Mouse (Mus musculus) lung, postnatal 0 days (tissue): ENCODE results near the gene Fem1a. TPM values are rescaled to one million over a fixed set of nuclear protein-coding genes. Genes with fewer than 3 reads are reported as not detected.

Source experiments
- ATAC-seq: fragments of 200-750 bp; cut with Nextera tagmentation; 2 replicates; pipeline ENCODE4 v1.8.0; 2017; ENCODE audit warnings: moderate library complexity
- DNase-seq: peaks from one replicate; pipeline ENCODE4 v3.0.0-alpha.2; 2016; ENCODE audit warnings: low spot score
- H3K27ac ChIP-seq: fragments of 300-500 bp; sonication (generic); 2 replicates; pipeline ENCODE4 v1.5.1; 2014; ENCODE audit warnings: antibody characterized with exemption, mild to moderate bottlenecking, low read length, mixed read lengths
- H3K27me3 ChIP-seq: fragments of 300-500 bp; sonication (generic); replicated peaks from 2 replicates; pipeline ENCODE4 v1.6.1; 2014; ENCODE audit warnings: low read length, mixed read lengths; ENCODE audit not compliant: insufficient read depth
- H3K36me3 ChIP-seq: fragments of 300-500 bp; sonication (generic); 2 replicates; pipeline ENCODE4 v1.6.1; 2014; ENCODE audit warnings: low read length, mixed read lengths; ENCODE audit not compliant: insufficient read depth
- H3K4me1 ChIP-seq: fragments of 300-500 bp; sonication (generic); 2 replicates; pipeline ENCODE4 v1.6.1; 2014; ENCODE audit warnings: antibody characterized with exemption, low read depth, low read length, mixed read lengths; ENCODE audit not compliant: insufficient read depth
- H3K4me2 ChIP-seq: fragments of 300-500 bp; sonication (generic); replicated peaks from 2 replicates; pipeline ENCODE4 v1.6.1; 2014; ENCODE audit warnings: low read depth, mild to moderate bottlenecking, low read length, moderate library complexity, mixed read lengths
- H3K4me3 ChIP-seq: fragments of 300-500 bp; sonication (generic); 2 replicates; pipeline ENCODE4 v1.5.1; 2014; ENCODE audit warnings: low read depth, low read length
- H3K9ac ChIP-seq: fragments of 300-500 bp; sonication (generic); replicated peaks from 2 replicates; pipeline ENCODE4 v1.6.1; 2014; ENCODE audit warnings: low read depth, mild to moderate bottlenecking
- H3K9me3 ChIP-seq: fragments of 300-500 bp; sonication (generic); 2 replicates; pipeline ENCODE4 v1.6.1; 2016; ENCODE audit warnings: low read length, mixed read lengths
- CTCF ChIP-seq: IDR thresholded peaks from 2 replicates; pipeline ENCODE4 v1.5.1; 2016; ENCODE audit warnings: antibody characterized with exemption, mild to moderate bottlenecking
- EP300 ChIP-seq: IDR thresholded peaks from 2 replicates; pipeline ENCODE4 v1.6.1; 2016; ENCODE audit warnings: antibody characterized with exemption, mild to moderate bottlenecking, control low read depth
- WGBS: fragments of 180-500 bp; shearing (Covaris S2); extraction: QIAGEN DNeasy Blood & Tissue Kit; methylation state at CpG from one replicate; pipeline ENCODE4 v1.1.7; 2014; 5-methylcytosine and 5-hydroxymethylcytosine counted together
- polyA plus RNA-seq: library from polyadenylated mRNA; unstranded; fragments of >200 nt; fragmentation: Nextera tagmentation; extraction: Ambion mirVana; gene quantifications from 2 replicates; pipeline ENCODE4 v1.2.1, GENCODE M21; 2015

Fem1a gene
- polyA plus RNA-seq, 1 experiment from 2014 or later = 8.4 TPM

GRCm38 (mm10) chr17:56293291-56293690 is 36.7 kb downstream of the Fem1a start:
- DNase-seq (no peak), ATAC-seq (no peak)
- Histone ChIP-seq H3K36me3 (no peaks in the 10 kb centered on the region), H3K27me3 (no peaks in the 10 kb centered on the region), H3K9me3 (no peaks in the 10 kb centered on the region), H3K4me1 (peaks cover 4% of the 10 kb centered on the region; the same call in 1 of the 2 replicates), H3K4me2 (no peak overlapping the region), H3K4me3 (no peak overlapping the region), H3K9ac (no peak overlapping the region), H3K27ac (no peak overlapping the region)
- TF ChIP-seq CTCF (no peak), EP300 (no peak)
- 50% methylated on average over 1 of the region's 1 CpGs for WGBS

GRCm38 (mm10) chr17:56294241-56294640 is 37.6 kb downstream of the Fem1a start:
- Histone ChIP-seq H3K27me3 (no peaks in the 10 kb centered on the region), H3K27ac (no peak overlapping the region), H3K9ac (no peak overlapping the region), H3K9me3 (no peaks in the 10 kb centered on the region), H3K4me1 (peaks cover 3% of the 10 kb centered on the region; the same call in 1 of the 2 replicates), H3K36me3 (no peaks in the 10 kb centered on the region), H3K4me3 (no peak overlapping the region), H3K4me2 (no peak overlapping the region)
- TF ChIP-seq EP300 = no peak
- no peak for TF ChIP-seq CTCF
- DNase-seq (no peak), ATAC-seq (no peak)
- 84% methylated on average over 19 of the region's 19 CpGs for WGBS

GRCm38 (mm10) chr17:56296201-56296600 is 39.6 kb downstream of the Fem1a start:
- Histone ChIP-seq H3K27me3 (no peaks in the 10 kb centered on the region), H3K4me1 (no peaks in the 10 kb centered on the region), H3K9me3 (no peaks in the 10 kb centered on the region), H3K4me2 (no peak overlapping the region), H3K36me3 (no peaks in the 10 kb centered on the region), H3K27ac (no peak overlapping the region), H3K4me3 (no peak overlapping the region), H3K9ac (no peak overlapping the region)
- DNase-seq = no peak
- TF ChIP-seq CTCF = no peak
- no peak for TF ChIP-seq EP300
- no peak for ATAC-seq
- 64% methylated on average over 1 of the region's 1 CpGs for WGBS

GRCm38 (mm10) chr17:56298238-56298637 is 41.6 kb downstream of the Fem1a start:
- Histone ChIP-seq H3K27me3 (no peaks in the 10 kb centered on the region), H3K4me3 (no peak overlapping the region), H3K36me3 (no peaks in the 10 kb centered on the region), H3K9ac (no peak overlapping the region), H3K4me1 (no peaks in the 10 kb centered on the region), H3K27ac (no peak overlapping the region), H3K4me2 (no peak overlapping the region), H3K9me3 (no peaks in the 10 kb centered on the region)
- 95% methylated on average over 1 of the region's 1 CpGs for WGBS
- no peak for DNase-seq
- TF ChIP-seq EP300 (no peak), CTCF (no peak)
- ATAC-seq = no peak

- H3K4me2 ChIP-seq = no peak within 1 kb of the TSS
- H3K27ac ChIP-seq = no peak within 1 kb of the TSS
- H3K9me3 ChIP-seq = no peaks in the 10 kb centered on the region
- H3K27me3 ChIP-seq = no peaks in the 10 kb centered on the region
- no peaks in the 10 kb centered on the region for H3K36me3 ChIP-seq
- no peak for ATAC-seq
- WGBS = 92% methylated on average over 9 of the region's 9 CpGs
- TF ChIP-seq CTCF = no peak
- no peak for TF ChIP-seq EP300
- H3K4me3 ChIP-seq = no peak within 1 kb of the TSS
- DNase-seq = no peak
- H3K9ac ChIP-seq = no peak within 1 kb of the TSS
- H3K4me1 ChIP-seq = peaks cover 11% of the 10 kb centered on the region
Measured at GRCm38 (mm10) chr17:56300186-56300585, 43.6 kb downstream of the Fem1a start, which contains the start of gene Arrdc5. Gene Arrdc5, minus strand, starts transcription at chr17:56300286.

GRCm38 (mm10) chr17:56302363-56302996 is 45.9 kb downstream of the Fem1a start:
- no peak overlapping the region for H3K4me3 ChIP-seq
- peak overlapping the region; percentile 99 for H3K4me2 ChIP-seq
- peaks cover 12% of the 10 kb centered on the region for H3K4me1 ChIP-seq
- no peaks in the 10 kb centered on the region for H3K36me3 ChIP-seq
- H3K9ac ChIP-seq = no peak overlapping the region
- 0 out of 2 replicates have a peak, but pooled peaks have one; percentile 8 for ATAC-seq
- H3K27me3 ChIP-seq = no peaks in the 10 kb centered on the region
- H3K9me3 ChIP-seq = no peaks in the 10 kb centered on the region
- H3K27ac ChIP-seq = no peak overlapping the region
- WGBS = 25% methylated on average over 13 of the region's 13 CpGs
- TF ChIP-seq EP300 = no peak
- no peak for TF ChIP-seq CTCF
- no peak for DNase-seq
